8 mouse cellular contexts compared by ENCODE assay signal in genomic region chr10:96308713-96309445, GRCm38 (mm10).
DNase-seq lines count a peak whose midpoint lies in the region; ATAC-seq and TF ChIP-seq lines count a peak whose summit lies in the region.

No protein-coding gene starts in this region.

- H3K27me3 ChIP-seq in intestine, embryonic 14.5 days (replicated peaks; ENCODE audit: control insufficient read depth, insufficient read depth, low read length), result no peaks in the 10 kb centered on the region
- no peaks in the 10 kb centered on the region for H3K27me3 ChIP-seq in intestine, postnatal 0 days (replicated peaks; ENCODE audit: control insufficient read depth, insufficient read depth, low read length)
- no peaks in the 10 kb centered on the region for H3K27me3 ChIP-seq in forebrain, embryonic 11.5 days (ENCODE audit: control insufficient read depth, insufficient read depth, low read length)
- no peaks in the 10 kb centered on the region for H3K27me3 ChIP-seq in neural tube, embryonic 14.5 days (ENCODE audit: control insufficient read depth, insufficient read depth, low read length)

- no peak for TF ChIP-seq POLR2A in brain, embryonic 14.5 days (IDR thresholded peaks at IDR 0.05; ENCODE audit: borderline replicate concordance, extremely low read depth, insufficient read depth, insufficient read length, poor library complexity, severe bottlenecking)

- no peak overlapping the region for H3K27ac ChIP-seq in intestine, embryonic 14.5 days (ENCODE audit: low read depth)
- no peak overlapping the region for H3K27ac ChIP-seq in intestine, postnatal 0 days (ENCODE audit: low read depth, low read length)
- H3K27ac ChIP-seq in forebrain, embryonic 11.5 days (ENCODE audit: low read depth, low read length), result peak overlapping the region; percentile 46; the same call in 1 of the 2 replicates
- H3K27ac ChIP-seq in neural tube, embryonic 14.5 days (ENCODE audit: low read depth, low read length), result no peak overlapping the region

- WGBS in intestine, embryonic 14.5 days, result 16% methylated on average over 7 of the region's 7 CpGs
- 29% methylated on average over 7 of the region's 7 CpGs for WGBS in intestine, postnatal 0 days
- WGBS in forebrain, embryonic 11.5 days, result 7% methylated on average over 7 of the region's 7 CpGs
- WGBS in neural tube, embryonic 14.5 days, result 5% methylated on average over 7 of the region's 7 CpGs

- peak; percentile 48; the same call in 1 of the 2 replicates for ATAC-seq in intestine, embryonic 14.5 days (replicated peaks; ENCODE audit: low FRiP score, low TSS enrichment, low read depth)
- no peak for ATAC-seq in intestine, postnatal 0 days
- peak; percentile 95 for ATAC-seq in forebrain, embryonic 11.5 days (replicated peaks; ENCODE audit: low FRiP score)
- ATAC-seq in neural tube, embryonic 14.5 days (ENCODE audit: low read depth), result peak; percentile 70
- ATAC-seq in erythroid progenitor cell, adult 5-6 weeks (replicated peaks; ENCODE audit: low FRiP score, poor library complexity, severe bottlenecking), result no peak
- ATAC-seq in CD4-positive, CD25-positive, alpha-beta regulatory T cell, adult 4 months, result no peak

- DNase-seq in intestine, embryonic 14.5 days (ENCODE audit: low spot score), result peak; percentile 59
- DNase-seq in brain, embryonic 14.5 days (ENCODE audit: low read depth), result peak; percentile 92
- DNase-seq in forebrain, embryonic 11.5 days (ENCODE audit: low spot score), result peak; percentile 68
- DNase-seq in kidney, postnatal 4 days, result peak; percentile 50 to 63

- no peak for TF ChIP-seq CTCF in intestine, postnatal 0 days (IDR thresholded peaks at IDR 0.05; ENCODE audit: low read depth)
- TF ChIP-seq CTCF in brain, embryonic 14.5 days (IDR thresholded peaks at IDR 0.05; ENCODE audit: borderline replicate concordance, extremely low read depth, insufficient read depth, insufficient read length), result no peak

- peaks cover 18% of the 10 kb centered on the region for H3K4me1 ChIP-seq in intestine, embryonic 14.5 days (replicated peaks; ENCODE audit: control insufficient read depth, insufficient read depth, low read length)
- H3K4me1 ChIP-seq in intestine, postnatal 0 days (replicated peaks; ENCODE audit: control insufficient read depth, insufficient read depth, low read length), result no peaks in the 10 kb centered on the region
- H3K4me1 ChIP-seq in forebrain, embryonic 11.5 days (replicated peaks; ENCODE audit: control insufficient read depth, insufficient read depth, low read length), result peaks cover 7% of the 10 kb centered on the region; the same call in 1 of the 2 replicates
- no peaks in the 10 kb centered on the region for H3K4me1 ChIP-seq in neural tube, embryonic 14.5 days (ENCODE audit: control insufficient read depth, insufficient read depth, low read length)

- H3K9ac ChIP-seq in intestine, embryonic 14.5 days (ENCODE audit: low read length), result no peak overlapping the region
- no peak overlapping the region for H3K9ac ChIP-seq in intestine, postnatal 0 days (ENCODE audit: low read depth, low read length)
- H3K9ac ChIP-seq in forebrain, embryonic 11.5 days (ENCODE audit: low read length), result no peak overlapping the region
- no peak overlapping the region for H3K9ac ChIP-seq in neural tube, embryonic 14.5 days (replicated peaks; ENCODE audit: low read depth, low read length)

- no peak overlapping the region for H3K4me2 ChIP-seq in intestine, embryonic 14.5 days (ENCODE audit: low read length)
- no peak overlapping the region for H3K4me2 ChIP-seq in intestine, postnatal 0 days (replicated peaks; ENCODE audit: low read depth)
- no peak overlapping the region for H3K4me2 ChIP-seq in forebrain, embryonic 11.5 days (ENCODE audit: low read depth, low read length, severe bottlenecking)
- no peak overlapping the region for H3K4me2 ChIP-seq in neural tube, embryonic 14.5 days (ENCODE audit: low read depth, low read length)

- H3K9me3 ChIP-seq in intestine, embryonic 14.5 days (ENCODE audit: control insufficient read depth, low read length), result peaks cover 5% of the 10 kb centered on the region; the same call in 1 of the 2 replicates
- H3K9me3 ChIP-seq in intestine, postnatal 0 days (ENCODE audit: control insufficient read depth), result peaks cover 5% of the 10 kb centered on the region; the same call in 1 of the 2 replicates
- H3K9me3 ChIP-seq in forebrain, embryonic 11.5 days (ENCODE audit: control insufficient read depth, low read length), result no peaks in the 10 kb centered on the region; the same call in 1 of the 2 replicates
- H3K9me3 ChIP-seq in neural tube, embryonic 14.5 days (ENCODE audit: control insufficient read depth, low read length), result no peaks in the 10 kb centered on the region

- no peaks in the 10 kb centered on the region for H3K36me3 ChIP-seq in intestine, embryonic 14.5 days (ENCODE audit: control insufficient read depth, insufficient read depth, low read length)
- H3K36me3 ChIP-seq in intestine, postnatal 0 days (ENCODE audit: control insufficient read depth, insufficient read depth), result no peaks in the 10 kb centered on the region
- H3K36me3 ChIP-seq in forebrain, embryonic 11.5 days (ENCODE audit: control insufficient read depth, insufficient read depth, low read length), result no peaks in the 10 kb centered on the region
- no peaks in the 10 kb centered on the region for H3K36me3 ChIP-seq in neural tube, embryonic 14.5 days (ENCODE audit: control insufficient read depth, insufficient read depth, low read length)

- H3K4me3 ChIP-seq in intestine, embryonic 14.5 days (ENCODE audit: low read depth, low read length), result no peak overlapping the region
- H3K4me3 ChIP-seq in intestine, postnatal 0 days (ENCODE audit: low read depth, low read length), result no peak overlapping the region
- no peak overlapping the region for H3K4me3 ChIP-seq in forebrain, embryonic 11.5 days (ENCODE audit: low read depth, low read length)
- no peak overlapping the region for H3K4me3 ChIP-seq in neural tube, embryonic 14.5 days (ENCODE audit: low read depth, low read length)

Comparison
In these comparisons a context has a peak if more than half of its experiments do, and no peak if none do; other contexts are left out.
1. ATAC-seq: peak in intestine, embryonic 14.5 days (single experiment), forebrain, embryonic 11.5 days (single experiment) and neural tube, embryonic 14.5 days (single experiment); none in intestine, postnatal 0 days (single experiment), erythroid progenitor cell, adult 5-6 weeks (single experiment) and CD4-positive, CD25-positive, alpha-beta regulatory T cell, adult 4 months (single experiment).
2. Peak in every context shown above with its lines, with median percentiles within 50 percentile points of each other: DNase-seq.